Mouse (Mus musculus): ENCODE measurements at regions not wholly inside any gene's neighbourhood (a gene's known extent, or its start where the extent isn't known, plus 50 kb on each side); places are given as distances from the start of the nearest gene placed in this dataset.

DNA sequence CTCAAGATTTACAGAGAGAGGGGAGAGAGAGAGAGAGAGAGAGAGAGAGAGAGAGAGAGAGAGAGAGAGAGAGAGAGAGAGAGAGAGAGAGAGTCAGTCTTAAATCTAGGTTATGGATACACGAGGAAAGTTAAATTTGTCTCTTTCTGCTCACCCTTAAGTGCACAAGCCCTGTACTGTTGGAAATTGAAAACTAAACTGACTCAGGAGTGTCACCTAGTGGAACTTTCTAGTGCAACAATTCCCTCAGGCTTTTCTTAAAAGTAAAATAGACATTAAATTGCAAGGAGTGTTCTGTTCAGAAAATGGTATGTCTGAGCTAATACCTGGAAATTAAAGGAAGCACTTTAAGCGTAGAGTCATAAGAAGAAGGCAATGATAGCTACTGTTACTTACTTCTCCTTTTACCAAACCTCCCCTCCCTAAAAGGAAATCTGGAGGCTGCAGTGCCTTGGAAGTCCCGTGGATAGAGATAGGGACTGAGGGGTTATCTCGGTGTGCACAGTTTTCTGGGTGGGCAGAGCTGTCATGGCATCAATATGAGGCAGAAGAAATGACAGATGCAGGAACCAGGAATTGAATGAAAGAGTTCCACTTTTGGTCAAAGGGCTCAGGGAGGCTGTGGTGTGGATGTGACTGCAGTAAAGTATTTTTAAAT is 193.3 kb downstream of the Alx1 start:
- no peaks in the 10 kb centered on the region for H3K27me3 ChIP-seq (replicated peaks)
- H3K4me3 ChIP-seq: no peak overlapping the region
- no peaks in the 10 kb centered on the region for H3K36me3 ChIP-seq
- WGBS: 23% methylated on average over 4 of the region's 4 CpGs
- ATAC-seq (ENCODE audit: extremely low read depth, insufficient number of reproducible peaks, low FRiP score, low TSS enrichment): no peak
- no peak overlapping the region for H3K4me2 ChIP-seq
- H3K4me1 ChIP-seq: no peaks in the 10 kb centered on the region
- H3K9ac ChIP-seq: no peak overlapping the region
- no peak overlapping the region for H3K27ac ChIP-seq (replicated peaks)
- H3K9me3 ChIP-seq: no peaks in the 10 kb centered on the region

GRCm38 (mm10) chr10:102835814-102836213 is 194.2 kb downstream of the Alx1 start:
- no peak for ATAC-seq (ENCODE audit: extremely low read depth, insufficient number of reproducible peaks, low FRiP score, low TSS enrichment)
- Histone ChIP-seq H3K4me2 (no peak overlapping the region), H3K36me3 (no peaks in the 10 kb centered on the region), H3K9ac (no peak overlapping the region), H3K27me3 (replicated peaks) (no peaks in the 10 kb centered on the region), H3K27ac (replicated peaks) (no peak overlapping the region), H3K4me3 (no peak overlapping the region), H3K9me3 (no peaks in the 10 kb centered on the region), H3K4me1 (no peaks in the 10 kb centered on the region)
- WGBS: 23% methylated on average over 1 of the region's 1 CpGs

GRCm38 (mm10) chr10:102829606-102830005 is 200.4 kb downstream of the Alx1 start:
- whole genome bisulfite sequencing: 47% methylated on average over 3 of the region's 3 CpGs
- ATAC-seq (ENCODE audit: extremely low read depth, insufficient number of reproducible peaks, low FRiP score, low TSS enrichment): no peak
- no peaks in the 10 kb centered on the region for H3K36me3 ChIP-seq

DNA sequence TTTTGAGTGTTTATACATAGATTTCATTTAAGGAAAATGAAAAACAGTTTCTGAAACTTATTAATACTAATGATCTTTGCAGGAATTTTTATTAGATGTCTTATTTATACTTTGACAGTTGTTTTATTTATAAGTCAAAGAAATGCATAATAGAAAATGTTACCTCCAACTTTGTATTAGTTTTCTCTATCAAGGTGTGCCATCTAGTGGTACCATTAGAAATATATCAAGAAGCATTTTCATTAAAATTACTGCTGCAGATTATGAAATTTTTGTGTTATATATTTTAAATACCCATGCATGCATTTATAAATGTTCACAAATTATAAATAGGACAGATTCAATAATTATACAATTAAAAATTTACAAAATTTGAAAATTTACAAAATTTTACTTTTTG is 206.6 kb downstream of the Alx1 start:
- Histone ChIP-seq H3K4me2 (no peak overlapping the region), H3K4me1 (no peaks in the 10 kb centered on the region), H3K36me3 (no peaks in the 10 kb centered on the region), H3K4me3 (no peak overlapping the region), H3K27ac (replicated peaks) (no peak overlapping the region), H3K9ac (no peak overlapping the region), H3K27me3 (replicated peaks) (no peaks in the 10 kb centered on the region; the same call in 1 of the 2 replicates), H3K9me3 (no peaks in the 10 kb centered on the region)
- ATAC-seq (ENCODE audit: extremely low read depth, insufficient number of reproducible peaks, low FRiP score, low TSS enrichment): no peak

More at GRCm38 (mm10) chr10:102829606-102830005, 200.4 kb downstream of the Alx1 start:
- no peak overlapping the region for H3K9ac ChIP-seq
- no peaks in the 10 kb centered on the region for H3K4me1 ChIP-seq
- no peak overlapping the region for H3K27ac ChIP-seq (replicated peaks)
- H3K27me3 ChIP-seq (replicated peaks): no peaks in the 10 kb centered on the region; the same call in 1 of the 2 replicates
- no peak overlapping the region for H3K4me2 ChIP-seq
- no peaks in the 10 kb centered on the region for H3K9me3 ChIP-seq
- no peak overlapping the region for H3K4me3 ChIP-seq

DNA sequence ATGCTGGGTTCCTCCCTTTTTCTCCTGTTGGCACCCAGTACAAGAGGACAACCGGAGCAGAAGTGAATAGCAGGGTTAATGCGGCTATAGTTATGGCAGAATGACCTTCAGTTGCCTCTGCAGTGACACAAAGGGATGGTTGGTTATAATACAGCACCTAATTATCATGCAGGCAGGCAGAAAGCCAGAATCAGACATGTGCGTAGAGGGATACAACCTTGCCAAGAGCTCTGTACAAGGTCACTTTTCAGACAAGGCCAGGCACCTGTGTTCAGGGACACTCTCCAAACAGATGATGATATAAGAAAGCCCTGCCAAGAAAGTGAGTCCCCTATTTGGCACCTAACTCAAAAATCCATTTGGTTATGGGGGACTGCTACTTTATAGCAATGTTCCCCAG is 228.6 kb downstream of the Alx1 start:
- 67% methylated on average over 3 of the region's 3 CpGs for WGBS
- Histone ChIP-seq H3K4me1 (no peaks in the 10 kb centered on the region), H3K4me3 (no peak overlapping the region), H3K9me3 (no peaks in the 10 kb centered on the region), H3K27ac (replicated peaks) (no peak overlapping the region), H3K27me3 (replicated peaks) (no peaks in the 10 kb centered on the region), H3K4me2 (no peak overlapping the region), H3K9ac (no peak overlapping the region), H3K36me3 (no peaks in the 10 kb centered on the region)
- ATAC-seq (ENCODE audit: extremely low read depth, insufficient number of reproducible peaks, low FRiP score, low TSS enrichment): no peak

DNA sequence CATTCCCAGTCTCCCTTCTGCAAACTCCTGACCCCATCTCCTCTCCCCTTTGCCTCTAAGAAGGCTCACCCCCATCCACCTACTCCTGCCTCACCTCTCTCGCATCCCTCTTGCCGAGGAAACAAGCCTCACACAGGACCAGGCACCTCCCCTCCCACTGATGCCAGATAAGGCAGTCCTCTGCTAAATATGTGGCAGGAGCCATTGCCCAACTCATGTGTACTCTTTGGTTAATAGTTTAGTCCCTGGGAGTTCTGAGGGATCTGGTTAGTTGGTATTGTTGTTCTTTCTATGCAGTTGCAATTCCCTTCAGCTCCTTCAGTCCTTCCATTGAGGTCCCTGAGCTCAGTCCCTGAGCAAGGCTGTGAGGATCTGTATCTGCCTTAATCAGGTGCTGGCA is 250.8 kb downstream of the Alx1 start:
- H3K27ac ChIP-seq (replicated peaks): no peak overlapping the region
- no peaks in the 10 kb centered on the region for H3K4me1 ChIP-seq
- no peak overlapping the region for H3K4me2 ChIP-seq
- H3K4me3 ChIP-seq: no peak overlapping the region
- WGBS: 60% methylated on average over 2 of the region's 2 CpGs
- no peaks in the 10 kb centered on the region for H3K36me3 ChIP-seq
- H3K9me3 ChIP-seq: no peaks in the 10 kb centered on the region
- no peak overlapping the region for H3K9ac ChIP-seq
- ATAC-seq (ENCODE audit: extremely low read depth, insufficient number of reproducible peaks, low FRiP score, low TSS enrichment): no peak
- H3K27me3 ChIP-seq (replicated peaks): no peaks in the 10 kb centered on the region

DNA sequence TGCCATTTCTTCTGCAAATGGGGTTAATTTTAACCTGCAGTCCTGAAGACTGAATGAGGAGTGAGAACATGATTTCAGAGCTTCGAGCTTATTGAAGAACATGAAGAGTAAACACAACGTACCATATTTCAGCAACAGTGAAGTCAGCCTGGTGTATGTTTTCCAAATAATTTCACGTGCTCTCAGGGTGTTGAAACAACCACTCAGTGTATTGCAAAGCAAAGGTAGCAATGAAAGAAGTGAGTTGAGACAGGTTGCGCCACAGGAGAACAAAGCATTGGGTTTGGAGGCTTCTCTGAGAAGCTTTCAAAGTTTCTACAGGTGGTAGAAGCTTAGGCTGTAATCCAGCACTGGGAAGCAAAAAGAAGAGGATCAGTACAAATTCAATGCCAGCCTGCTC is 251.7 kb downstream of the Rassf9 start:
- Histone ChIP-seq H3K36me3 (no peaks in the 10 kb centered on the region), H3K9ac (no peak overlapping the region), H3K4me3 (no peak overlapping the region), H3K4me2 (no peak overlapping the region), H3K9me3 (no peaks in the 10 kb centered on the region), H3K27ac (replicated peaks) (no peak overlapping the region), H3K27me3 (replicated peaks) (no peaks in the 10 kb centered on the region), H3K4me1 (no peaks in the 10 kb centered on the region)
- no peak for ATAC-seq (ENCODE audit: extremely low read depth, insufficient number of reproducible peaks, low FRiP score, low TSS enrichment)
- WGBS: 68% methylated on average over 4 of the region's 4 CpGs

- Histone ChIP-seq H3K27me3 (replicated peaks) (no peaks in the 10 kb centered on the region), H3K27ac (replicated peaks) (no peak overlapping the region), H3K4me1 (no peaks in the 10 kb centered on the region), H3K36me3 (no peaks in the 10 kb centered on the region), H3K4me2 (no peak overlapping the region), H3K4me3 (no peak overlapping the region), H3K9ac (no peak overlapping the region), H3K9me3 (no peaks in the 10 kb centered on the region)
- ATAC-seq (ENCODE audit: extremely low read depth, insufficient number of reproducible peaks, low FRiP score, low TSS enrichment): no peak
- WGBS: 75% methylated on average over 2 of the region's 2 CpGs
Observed at GRCm38 (mm10) chr10:102762378-102762777, 250.4 kb downstream of the Rassf9 start.

GRCm38 (mm10) chr10:102735207-102735606 is 223.2 kb downstream of the Rassf9 start:
- H3K4me2 ChIP-seq: no peak overlapping the region
- no peak overlapping the region for H3K9ac ChIP-seq
- H3K36me3 ChIP-seq: no peaks in the 10 kb centered on the region
- no peak for ATAC-seq (ENCODE audit: extremely low read depth, insufficient number of reproducible peaks, low FRiP score, low TSS enrichment)
- H3K4me3 ChIP-seq: no peak overlapping the region
- H3K27me3 ChIP-seq (replicated peaks): no peaks in the 10 kb centered on the region
- no peaks in the 10 kb centered on the region for H3K4me1 ChIP-seq
- 47% methylated on average over 3 of the region's 3 CpGs for WGBS
- no peaks in the 10 kb centered on the region for H3K9me3 ChIP-seq
- no peak overlapping the region for H3K27ac ChIP-seq (replicated peaks)

GRCm38 (mm10) chr10:102732420-102732819 is 220.4 kb downstream of the Rassf9 start:
- WGBS: 66% methylated on average over 6 of the region's 6 CpGs
- H3K36me3 ChIP-seq: no peaks in the 10 kb centered on the region
- no peaks in the 10 kb centered on the region for H3K4me1 ChIP-seq
- H3K9ac ChIP-seq: no peak overlapping the region
- ATAC-seq (ENCODE audit: extremely low read depth, insufficient number of reproducible peaks, low FRiP score, low TSS enrichment): no peak
- H3K9me3 ChIP-seq: no peaks in the 10 kb centered on the region
- H3K27ac ChIP-seq (replicated peaks): no peak overlapping the region
- no peak overlapping the region for H3K4me2 ChIP-seq
- H3K4me3 ChIP-seq: no peak overlapping the region
- no peaks in the 10 kb centered on the region for H3K27me3 ChIP-seq (replicated peaks)

GRCm38 (mm10) chr10:102712263-102712662 is 200.2 kb downstream of the Rassf9 start:
- H3K4me2 ChIP-seq: no peak overlapping the region
- H3K9ac ChIP-seq: no peak overlapping the region
- no peaks in the 10 kb centered on the region for H3K36me3 ChIP-seq
- ATAC-seq (ENCODE audit: extremely low read depth, insufficient number of reproducible peaks, low FRiP score, low TSS enrichment): no peak
- no peaks in the 10 kb centered on the region for H3K27me3 ChIP-seq (replicated peaks)
- no peaks in the 10 kb centered on the region for H3K4me1 ChIP-seq
- H3K27ac ChIP-seq (replicated peaks): no peak overlapping the region
- WGBS: 56% methylated on average over 2 of the region's 2 CpGs
- H3K4me3 ChIP-seq: no peak overlapping the region
- H3K9me3 ChIP-seq: no peaks in the 10 kb centered on the region

- Histone ChIP-seq H3K27me3 (replicated peaks) (no peaks in the 10 kb centered on the region), H3K4me3 (no peak overlapping the region), H3K9ac (no peak overlapping the region), H3K36me3 (no peaks in the 10 kb centered on the region), H3K9me3 (no peaks in the 10 kb centered on the region), H3K27ac (replicated peaks) (no peak overlapping the region), H3K4me1 (no peaks in the 10 kb centered on the region), H3K4me2 (no peak overlapping the region)
- 83% methylated on average over 3 of the region's 3 CpGs for WGBS
- ATAC-seq (ENCODE audit: extremely low read depth, insufficient number of reproducible peaks, low FRiP score, low TSS enrichment): no peak
Observed at GRCm38 (mm10) chr10:102705848-102706247, 193.8 kb downstream of the Rassf9 start.
